Mouse (Mus musculus) adrenal gland, postnatal 36 days (tissue): ENCODE results near the gene Cox15. TPM values are rescaled to one million over a fixed set of nuclear protein-coding genes. Genes with fewer than 3 reads are reported as not detected.

Experiments
- DNase-seq, 2 experiments: peaks; one replicate each; pipeline ENCODE4 v3.0.0; 2021; ENCODE audit warnings: mixed read lengths in 1 of 2
- total RNA-seq, 2 experiments: library from RNA; stranded (reverse); gene quantifications; 2 replicates each; pipeline ENCODE4 v1.2.3; 2021

The Cox15 gene
- total RNA-seq, 2 experiments from 2014 or later, result 35.3 to 43.6 TPM

DNA sequence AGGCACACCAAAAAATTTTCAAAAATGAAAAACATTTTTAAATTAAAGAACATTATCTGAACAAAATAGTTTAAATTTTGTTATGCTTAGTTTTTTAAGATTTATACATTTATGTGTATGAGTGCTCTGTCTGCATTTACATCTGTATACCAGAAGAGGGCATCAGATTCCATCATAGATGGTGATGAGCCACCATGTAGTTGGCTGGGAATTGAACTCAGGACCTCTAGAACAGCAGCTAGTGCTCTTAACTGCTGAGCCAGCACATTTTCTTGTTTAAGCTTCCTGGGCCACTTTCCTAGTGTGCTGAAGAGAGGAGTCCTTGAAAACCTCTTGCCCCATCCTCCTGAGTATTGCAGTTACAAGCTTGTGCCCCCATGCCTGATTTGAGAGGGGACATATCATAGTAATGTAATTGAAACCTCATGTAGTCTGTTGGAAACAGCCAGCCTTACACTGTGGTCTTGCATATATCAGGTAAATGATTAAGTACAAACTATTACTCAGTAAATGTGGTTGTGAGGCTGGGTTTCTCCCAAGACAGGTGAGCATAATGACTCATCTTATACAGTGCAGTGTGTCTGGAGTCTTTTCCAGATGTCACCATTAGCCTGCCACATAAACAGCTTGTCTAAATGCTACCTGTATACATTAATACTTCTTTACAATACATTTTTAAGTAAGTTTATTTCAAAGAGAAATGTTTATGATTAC lies 8.9 kb upstream of the Cox15 start:
- no peak for DNase-seq

- DNase-seq, result peak; percentile 81
Observed at GRCm38 (mm10) chr19:43760504-43760903, 7.7 kb upstream of the Cox15 start.

GRCm38 (mm10) chr19:43754872-43755271 lies 2.1 kb upstream of the Cox15 start:
- no peak for DNase-seq

GRCm38 (mm10) chr19:43754237-43754636 lies 1.4 kb upstream of the Cox15 start:
- no peak for DNase-seq

DNA sequence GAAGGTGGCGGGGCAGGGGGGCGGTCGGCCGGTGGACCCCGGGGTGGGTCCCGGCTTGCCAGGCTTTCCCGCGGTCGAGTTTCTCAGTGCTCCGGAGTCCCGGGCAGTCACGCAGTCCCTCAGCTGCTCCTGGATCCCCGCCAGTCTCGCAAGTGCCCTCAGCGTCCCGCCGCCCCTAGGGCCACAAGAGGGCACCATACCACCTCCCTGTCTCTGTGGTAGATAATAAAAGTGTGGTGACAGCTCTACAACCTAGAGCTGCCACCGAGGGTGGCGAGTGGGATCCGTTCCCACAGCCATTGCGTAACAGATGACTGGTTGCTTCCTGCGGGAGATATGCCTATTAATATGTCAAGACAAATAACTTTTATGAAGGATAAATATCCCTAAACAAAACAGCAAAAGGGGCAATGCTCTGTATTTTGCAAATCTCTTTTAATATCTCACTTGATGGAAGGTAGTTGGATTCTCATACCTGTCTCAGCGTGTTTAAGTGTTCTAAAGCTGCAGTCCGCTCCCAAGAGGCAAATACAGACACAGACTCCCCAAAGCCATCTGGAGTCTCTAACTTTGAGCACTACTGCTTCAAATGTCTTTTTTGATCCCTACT lies 531 bp upstream of the Cox15 start:
- DNase-seq, result peak; percentile 94 to 95

- DNase-seq, result no peak
Observed at GRCm38 (mm10) chr19:43750008-43750407, 2.8 kb downstream of the Cox15 start.

DNA sequence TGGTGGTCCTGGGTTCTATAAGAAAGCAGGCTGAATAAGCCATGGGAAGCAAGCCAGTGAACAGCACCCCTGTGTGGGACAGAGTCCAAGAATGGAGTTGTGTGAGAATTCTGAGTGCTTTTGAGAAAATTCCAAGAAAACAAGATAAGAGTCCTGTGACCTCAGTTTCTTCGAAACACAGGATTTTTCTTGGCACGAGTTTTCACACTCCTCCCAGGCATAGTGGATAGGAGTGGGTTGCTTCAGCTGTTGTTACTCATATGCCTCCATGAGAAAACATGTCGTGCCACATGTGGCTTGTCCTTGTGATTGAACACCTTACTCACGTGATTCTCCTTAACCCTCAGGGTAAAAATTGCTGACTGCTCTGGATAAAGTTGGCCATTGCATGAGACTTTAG lies 4.9 kb downstream of the Cox15 start:
- DNase-seq, result no peak

GRCm38 (mm10) chr19:43745740-43746139 lies 7.1 kb downstream of the Cox15 start:
- no peak for DNase-seq

- DNase-seq, result no peak
Observed at GRCm38 (mm10) chr19:43743401-43743800, 9.4 kb downstream of the Cox15 start.

GRCm38 (mm10) chr19:43738409-43738808 lies 14.4 kb downstream of the Cox15 start:
- no peak for DNase-seq

DNA sequence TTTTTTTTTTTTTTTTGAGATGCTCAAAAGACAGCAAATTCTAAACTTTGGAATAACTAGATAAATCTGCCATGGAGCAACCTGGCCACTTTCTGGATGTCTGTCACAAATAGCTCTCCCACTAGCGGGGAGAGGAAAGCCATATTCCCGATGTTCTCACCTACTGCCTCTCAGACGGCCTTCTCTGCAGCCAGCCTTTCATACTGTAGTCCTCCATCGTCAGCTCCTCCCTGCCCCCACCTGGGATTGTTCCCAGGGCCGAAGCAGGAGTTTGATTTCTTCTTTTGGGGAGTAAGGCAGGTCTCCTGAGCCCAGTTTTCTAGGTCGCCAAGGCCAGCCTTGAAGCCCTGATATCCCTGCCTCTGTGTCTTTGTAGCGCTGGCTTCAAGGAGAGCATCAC lies 21.6 kb downstream of the Cox15 start:
- no peak for DNase-seq

- no peak for DNase-seq
Observed at GRCm38 (mm10) chr19:43730037-43730428, 22.8 kb downstream of the Cox15 start.

DNA sequence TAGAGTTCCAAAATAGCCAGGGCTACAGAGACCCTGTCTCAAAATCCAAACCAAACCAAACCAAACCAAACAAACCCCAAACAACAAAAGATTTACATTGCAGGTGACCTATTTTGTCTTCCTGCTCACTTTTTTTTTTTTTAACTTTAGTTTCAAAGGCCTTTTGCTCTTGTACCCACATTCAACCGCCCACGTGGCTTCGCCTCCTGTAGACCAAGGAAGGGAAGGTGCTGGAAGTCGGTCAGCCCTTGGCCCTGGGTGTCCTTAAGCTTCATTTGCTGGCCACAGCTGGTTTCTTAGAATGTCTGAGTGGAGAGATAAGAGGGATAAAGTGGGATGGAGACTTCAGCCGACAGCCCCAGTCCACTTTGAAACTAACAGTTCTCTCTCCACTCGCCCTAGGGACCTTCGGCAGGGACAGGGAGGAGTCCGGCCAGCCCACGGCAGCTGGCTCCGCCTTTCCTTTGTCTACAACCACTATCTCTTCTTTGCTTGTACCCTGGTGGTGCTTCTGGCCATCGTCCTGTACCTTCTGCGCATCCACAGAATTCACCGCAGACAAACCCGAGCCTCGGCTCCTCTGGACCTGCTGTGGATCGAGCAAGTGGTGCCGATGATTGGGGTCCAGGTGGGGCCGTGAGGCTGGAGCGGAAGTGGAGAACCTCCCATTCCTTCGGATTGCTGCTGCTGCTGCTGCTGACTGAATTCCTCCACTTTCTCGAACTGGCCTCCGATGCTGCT lies 23.3 kb downstream of the Cox15 start:
- peak; percentile 20 to 27 for DNase-seq

DNA sequence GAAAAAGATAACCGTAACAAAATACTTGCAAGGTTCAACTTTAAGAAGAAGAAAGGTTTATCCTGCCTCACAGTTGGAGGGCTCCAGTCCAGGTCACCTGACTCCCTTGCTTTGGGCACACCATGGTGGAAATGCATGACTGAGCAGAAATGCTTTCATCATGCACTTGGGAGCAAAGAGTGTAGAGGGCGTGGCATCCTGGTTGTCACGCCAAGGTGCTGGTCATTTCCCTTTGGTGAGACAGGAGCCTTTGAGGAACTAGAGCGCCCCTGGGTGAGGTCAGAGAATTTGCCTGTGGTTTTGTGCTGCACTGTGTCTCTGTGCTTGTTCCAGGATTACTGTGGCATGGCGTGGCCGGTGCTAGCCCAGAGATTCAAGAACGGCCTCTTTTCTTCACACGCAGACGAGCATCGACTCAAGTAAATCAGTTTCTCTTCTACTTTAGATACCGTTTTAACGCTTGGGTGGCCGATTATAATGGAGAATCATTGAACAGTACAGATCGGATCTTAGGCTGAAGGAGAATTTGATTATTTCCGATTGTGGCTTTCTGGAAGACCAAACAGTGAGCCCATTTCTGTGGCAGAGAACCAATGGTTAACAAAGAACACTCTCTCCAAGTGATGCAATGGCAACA lies 26.2 kb downstream of the Cox15 start:
- DNase-seq, result no peak

- no peak for DNase-seq
Observed at GRCm38 (mm10) chr19:43724821-43725220, 28.0 kb downstream of the Cox15 start.

- DNase-seq, result no peak
Observed at GRCm38 (mm10) chr19:43724194-43724593, 28.6 kb downstream of the Cox15 start.

- peak; percentile 56 to 72 for DNase-seq
Observed at GRCm38 (mm10) chr19:43723501-43723900, 29.3 kb downstream of the Cox15 start.

- DNase-seq, result no peak
Observed at GRCm38 (mm10) chr19:43722891-43723290, 29.9 kb downstream of the Cox15 start.

DNA sequence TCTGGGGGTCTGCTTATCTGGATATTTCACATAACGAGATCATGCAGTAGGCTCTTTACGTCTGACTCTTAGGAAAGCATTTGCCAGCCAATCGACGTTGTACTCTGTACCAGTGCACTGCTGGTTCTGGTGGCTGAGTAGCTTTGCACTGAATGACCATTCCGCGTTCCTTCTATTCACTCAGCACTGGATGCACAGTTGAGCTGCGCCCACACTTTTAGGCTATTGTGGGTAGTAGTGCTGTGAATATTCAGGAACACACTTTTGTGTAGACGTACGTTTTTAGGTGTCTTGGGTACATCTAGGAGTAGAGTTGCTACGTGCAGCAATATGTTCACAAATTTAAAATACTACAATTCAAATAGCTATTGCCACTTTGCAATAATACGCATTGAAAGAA lies 32.7 kb downstream of the Cox15 start:
- DNase-seq, result no peak

GRCm38 (mm10) chr19:43711971-43712370 lies 40.8 kb downstream of the Cox15 start:
- DNase-seq, result no peak

- DNase-seq, result no peak
Observed at GRCm38 (mm10) chr19:43711159-43711916, 41.5 kb downstream of the Cox15 start.

DNA sequence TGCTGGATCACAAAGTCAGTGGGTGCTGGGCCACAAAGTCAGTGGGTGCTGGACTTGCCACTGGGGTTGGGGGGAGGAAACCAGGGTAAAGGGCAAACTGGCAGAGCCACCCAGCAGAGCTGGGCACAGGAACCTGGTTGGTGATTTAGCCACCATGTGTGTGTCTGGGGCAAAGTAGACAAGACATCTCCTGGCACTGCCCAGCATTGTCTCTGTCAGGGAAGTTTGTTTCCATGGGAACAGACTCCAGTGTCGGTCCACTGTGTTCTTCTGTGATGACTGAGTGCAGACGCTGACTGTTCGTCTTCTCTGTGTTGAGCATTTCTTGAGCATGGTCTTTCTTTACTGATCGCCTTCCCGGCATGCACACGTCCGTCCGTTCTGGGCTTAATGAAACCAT lies 43.5 kb downstream of the Cox15 start:
- DNase-seq, result no peak
